Mouse (Mus musculus) midbrain, embryonic 14.5 days (tissue): ENCODE measurements around the gene Chst14. TPM values are rescaled to one million over a fixed set of nuclear protein-coding genes. Genes with fewer than 3 reads are reported as not detected.

Experiments
- ATAC-seq: fragments of 200-750 bp; cut with Nextera tagmentation; 2 replicates; pipeline ENCODE4 v1.8.0; 2017; ENCODE audit warnings: moderate number of reproducible peaks, moderate library complexity; ENCODE audit not compliant: low FRiP score, low TSS enrichment
- DNase-seq: peaks from one replicate; pipeline ENCODE4 v3.0.0-alpha.2; 2015
- H3K27ac ChIP-seq: fragments of 300-500 bp; sonication (generic); replicated peaks from 2 replicates; pipeline ENCODE4 v1.5.1; 2014; ENCODE audit warnings: mild to moderate bottlenecking, low read depth, low read length, moderate library complexity
- H3K27me3 ChIP-seq: fragments of 300-500 bp; sonication (generic); 2 replicates; pipeline ENCODE4 v1.6.1; 2014; ENCODE audit warnings: low read length, control low read depth, mixed read lengths; ENCODE audit not compliant: control insufficient read depth, insufficient read depth
- H3K36me3 ChIP-seq: fragments of 300-500 bp; sonication (generic); 2 replicates; pipeline ENCODE4 v1.6.1; 2014; ENCODE audit warnings: low read length, control low read depth; ENCODE audit not compliant: control insufficient read depth, insufficient read depth
- H3K4me1 ChIP-seq: fragments of 300-500 bp; sonication (generic); 2 replicates; pipeline ENCODE4 v1.6.1; 2014; ENCODE audit warnings: mild to moderate bottlenecking, antibody characterized with exemption, low read length, control low read depth; ENCODE audit not compliant: control insufficient read depth, insufficient read depth
- H3K4me2 ChIP-seq: fragments of 300-500 bp; sonication (generic); 2 replicates; pipeline ENCODE4 v1.6.1; 2014; ENCODE audit warnings: mild to moderate bottlenecking, low read length, moderate library complexity
- H3K4me3 ChIP-seq: fragments of 300-500 bp; sonication (generic); replicated peaks from 2 replicates; pipeline ENCODE4 v1.5.1; 2014; ENCODE audit warnings: low read depth, low read length
- H3K9ac ChIP-seq: fragments of 300-500 bp; sonication (generic); replicated peaks from 2 replicates; pipeline ENCODE4 v1.6.1; 2014; ENCODE audit warnings: mild to moderate bottlenecking, low read length, moderate library complexity
- H3K9me3 ChIP-seq: fragments of 300-500 bp; sonication (generic); 2 replicates; pipeline ENCODE4 v1.6.1; 2016; ENCODE audit warnings: low read length, control low read depth, mixed read lengths; ENCODE audit not compliant: control insufficient read depth
- WGBS: fragments of 180-500 bp; shearing (Covaris S2); extraction: QIAGEN DNeasy Blood & Tissue Kit; methylation state at CpG from one replicate; pipeline ENCODE4 v1.1.7; 2014; 5-methylcytosine and 5-hydroxymethylcytosine counted together
- polyA plus RNA-seq: library from polyadenylated mRNA; unstranded; fragments of >200 nt; fragmentation: Nextera tagmentation; extraction: Ambion mirVana; gene quantifications from 2 replicates; pipeline ENCODE4 v1.2.1, GENCODE M21; 2014

Gene Chst14
- polyA plus RNA-seq, 1 experiment from 2014 or later: 7.1 TPM

DNA sequence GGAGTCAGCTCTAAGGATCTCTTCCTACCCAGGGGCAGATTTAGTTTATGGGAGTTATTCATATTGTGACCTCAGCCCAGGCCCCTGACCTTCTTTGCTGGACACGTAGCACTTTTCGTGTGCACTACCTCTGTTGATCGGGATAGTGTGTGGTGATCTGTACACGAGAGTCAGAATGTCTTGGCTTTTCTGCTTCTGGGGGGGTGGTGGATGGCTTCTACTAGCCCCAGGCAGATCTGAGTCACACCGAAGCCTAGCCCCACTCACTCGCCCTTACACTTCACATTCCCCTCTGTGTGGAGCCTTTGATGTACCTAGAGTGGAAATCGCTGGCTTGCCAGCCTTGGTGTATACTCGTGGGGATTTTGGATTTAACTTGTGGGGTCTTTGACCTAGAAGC lies 13.6 kb upstream of the Chst14 start:
- H3K4me3 ChIP-seq: no peak overlapping the region
- peaks cover 26% of the 10 kb centered on the region for H3K4me1 ChIP-seq
- H3K36me3 ChIP-seq: peaks cover 18% of the 10 kb centered on the region
- H3K4me2 ChIP-seq: no peak overlapping the region
- H3K9ac ChIP-seq: no peak overlapping the region
- ATAC-seq (no peak), DNase-seq (no peak)
- no peaks in the 10 kb centered on the region for H3K9me3 ChIP-seq
- H3K27me3 ChIP-seq: no peaks in the 10 kb centered on the region
- WGBS: 71% methylated on average over 8 of the region's 8 CpGs
- no peak overlapping the region for H3K27ac ChIP-seq

DNA sequence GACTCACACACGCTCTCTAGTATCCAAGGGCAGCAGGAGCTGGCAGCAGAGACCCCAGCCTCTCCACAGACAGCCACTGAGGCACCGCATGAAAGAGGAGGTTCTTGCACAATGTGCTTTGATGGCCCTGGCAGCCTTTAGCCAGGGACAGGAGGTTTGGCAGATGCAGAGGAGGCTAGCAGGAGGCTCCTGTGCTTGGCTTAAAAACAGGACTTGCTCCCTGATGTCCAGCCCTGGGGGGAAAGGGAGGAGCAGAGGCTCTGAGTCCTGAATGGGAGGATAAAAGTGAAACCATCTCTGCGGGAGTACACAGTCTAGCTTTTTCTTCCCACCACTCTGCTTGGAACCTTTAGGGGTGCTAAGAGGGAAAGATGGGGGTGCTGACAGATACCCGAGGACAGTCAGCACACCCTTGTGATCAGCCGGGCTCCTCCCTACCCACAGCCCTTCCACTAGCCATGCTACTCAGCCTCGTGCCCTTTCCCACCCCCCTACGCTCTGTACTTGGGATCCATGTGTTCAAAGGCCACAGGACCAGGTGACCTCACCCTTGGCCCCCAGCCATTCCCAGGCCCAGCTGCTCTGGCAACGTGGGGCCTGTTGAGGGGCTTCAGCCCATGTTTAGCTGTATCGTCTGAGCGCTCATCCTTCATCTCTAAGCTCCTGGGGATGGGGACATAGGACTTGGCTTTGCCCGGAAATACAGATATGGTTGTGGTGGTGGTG lies 12.6 kb upstream of the Chst14 start:
- Histone ChIP-seq H3K4me1 (peaks cover 26% of the 10 kb centered on the region), H3K4me3 (no peak overlapping the region), H3K9ac (no peak overlapping the region), H3K9me3 (no peaks in the 10 kb centered on the region), H3K27ac (no peak overlapping the region; the same call in 1 of the 2 replicates), H3K4me2 (no peak overlapping the region), H3K27me3 (no peaks in the 10 kb centered on the region), H3K36me3 (peaks cover 28% of the 10 kb centered on the region)
- DNase-seq (no peak), ATAC-seq (no peak)
- 57% methylated on average over 11 of the region's 11 CpGs for WGBS

DNA sequence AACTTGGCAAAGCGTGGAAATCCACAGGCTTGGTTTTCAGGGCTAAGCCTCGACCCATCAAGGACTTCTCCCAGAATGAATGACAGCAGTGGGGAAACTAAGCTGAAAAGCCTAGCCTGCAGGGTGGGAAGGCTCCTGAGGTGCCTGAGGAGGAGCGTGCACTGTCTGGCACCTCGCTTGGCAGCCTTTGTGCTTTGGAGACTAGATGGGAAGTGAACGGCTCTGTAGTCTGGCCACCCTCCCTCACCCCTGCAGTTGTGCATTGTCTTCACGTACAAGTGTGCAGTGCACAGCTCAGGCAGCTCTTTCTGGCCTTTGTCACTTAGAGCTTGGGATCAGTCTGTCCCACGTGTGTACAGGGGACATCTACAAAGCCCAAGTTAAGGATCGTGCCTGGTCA lies 11.6 kb upstream of the Chst14 start:
- Histone ChIP-seq H3K36me3 (peaks cover 36% of the 10 kb centered on the region), H3K27ac (peak overlapping the region; percentile 14), H3K27me3 (no peaks in the 10 kb centered on the region), H3K4me3 (no peak overlapping the region), H3K9ac (no peak overlapping the region), H3K9me3 (no peaks in the 10 kb centered on the region), H3K4me2 (no peak overlapping the region), H3K4me1 (peaks cover 26% of the 10 kb centered on the region)
- ATAC-seq (no peak), DNase-seq (peak; percentile 26)
- WGBS: 14% methylated on average over 8 of the region's 8 CpGs

DNA sequence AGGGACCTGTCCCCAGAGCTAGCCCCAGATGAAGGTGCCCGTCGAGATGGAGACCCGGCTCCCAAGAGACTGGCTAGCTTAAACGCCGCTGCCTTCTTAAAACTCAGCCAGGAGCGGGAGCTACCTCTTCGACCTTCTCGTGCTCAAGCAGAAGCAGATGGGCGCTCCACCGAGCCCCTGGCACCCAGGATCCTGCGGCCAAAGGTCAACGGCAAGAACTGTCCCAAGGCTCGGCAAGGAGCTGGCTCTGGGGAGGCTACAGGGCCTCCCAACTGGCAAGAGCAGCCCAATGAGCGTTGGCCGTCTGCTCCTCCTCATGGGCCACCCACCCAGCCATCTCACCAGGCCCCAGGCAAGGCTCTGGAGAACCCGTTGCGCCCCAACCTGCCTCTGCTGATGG lies 9.9 kb upstream of the Chst14 start:
- Histone ChIP-seq H3K4me3 (no peak overlapping the region), H3K27me3 (no peaks in the 10 kb centered on the region), H3K4me1 (peaks cover 26% of the 10 kb centered on the region), H3K27ac (no peak overlapping the region), H3K9me3 (no peaks in the 10 kb centered on the region), H3K9ac (no peak overlapping the region), H3K36me3 (peaks cover 52% of the 10 kb centered on the region), H3K4me2 (no peak overlapping the region)
- DNase-seq (no peak), ATAC-seq (no peak)
- 91% methylated on average over 17 of the region's 17 CpGs for WGBS

DNA sequence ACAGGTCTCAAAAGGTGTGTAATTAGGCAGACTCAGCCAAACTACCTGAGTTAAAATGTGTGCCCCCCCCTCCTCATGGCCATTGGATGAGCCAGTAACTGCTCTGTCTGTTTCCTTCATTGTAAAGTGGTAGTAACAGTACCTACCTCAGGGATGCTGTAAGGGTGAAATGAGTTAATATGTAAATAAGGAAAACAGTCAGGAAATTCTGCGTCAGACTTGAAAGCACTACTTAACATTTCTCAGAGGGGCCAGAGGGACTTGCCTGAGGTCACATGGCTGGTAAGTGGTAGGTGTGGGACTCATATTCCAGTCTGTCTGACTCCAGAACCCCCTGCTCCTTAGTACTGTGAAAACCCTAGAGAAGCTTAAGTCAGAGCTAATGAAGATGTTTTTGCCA lies 7.8 kb upstream of the Chst14 start:
- Histone ChIP-seq H3K9me3 (no peaks in the 10 kb centered on the region), H3K4me1 (peaks cover 13% of the 10 kb centered on the region), H3K9ac (no peak overlapping the region), H3K4me2 (no peak overlapping the region), H3K36me3 (peaks cover 73% of the 10 kb centered on the region), H3K4me3 (no peak overlapping the region), H3K27ac (no peak overlapping the region), H3K27me3 (no peaks in the 10 kb centered on the region)
- DNase-seq (no peak), ATAC-seq (no peak)
- WGBS: 54% methylated on average over 1 of the region's 1 CpGs

DNA sequence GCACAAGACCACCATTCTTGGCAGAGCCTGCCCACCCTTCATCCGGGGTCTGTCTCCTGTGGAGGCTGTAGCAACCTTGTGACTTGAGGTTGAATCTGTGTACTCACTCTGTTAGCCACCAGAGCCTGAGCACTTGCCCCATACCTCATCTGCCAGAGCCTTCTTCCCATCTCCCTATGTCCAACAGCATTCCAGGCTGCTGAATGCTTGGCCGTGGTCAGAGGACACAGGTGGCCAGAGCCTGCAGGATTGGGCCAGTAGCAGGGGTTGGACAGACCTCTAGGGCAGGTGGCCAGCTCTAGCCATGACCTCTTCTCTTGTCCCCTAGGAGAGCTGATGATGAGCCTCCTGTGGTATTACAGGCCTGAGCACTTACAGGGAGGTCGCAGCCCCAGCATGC lies 5.9 kb upstream of the Chst14 start:
- Histone ChIP-seq H3K36me3 (peaks cover 78% of the 10 kb centered on the region), H3K27me3 (no peaks in the 10 kb centered on the region)
- 88% methylated on average over 3 of the region's 3 CpGs for WGBS

DNA sequence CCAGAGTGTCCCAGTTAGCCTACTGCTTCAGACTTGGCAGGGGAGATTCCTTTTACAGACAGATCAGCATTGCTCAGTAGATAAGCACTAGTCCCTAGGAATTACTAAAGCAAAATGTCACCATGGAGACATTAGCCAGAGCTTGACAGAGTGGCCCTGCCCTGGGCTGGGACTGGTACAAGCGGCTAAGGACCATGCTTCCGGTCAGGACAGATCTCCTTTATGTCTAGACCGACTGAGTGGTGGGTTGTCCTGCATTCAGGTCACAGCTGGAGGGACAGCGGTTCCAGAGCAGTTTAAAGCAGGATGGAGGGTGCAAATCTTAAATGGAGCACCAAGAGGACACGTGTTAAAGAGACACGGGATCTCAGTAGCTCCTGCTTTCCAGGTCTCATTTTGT lies 344 bp upstream of the Chst14 start:
- no peak; the same call in 1 of the 2 replicates for ATAC-seq
- WGBS: 0% methylated on average over 6 of the region's 6 CpGs

More for the DNA sequence above, 5.9 kb upstream of the Chst14 start:
- ATAC-seq (no peak), DNase-seq (no peak)
- Histone ChIP-seq H3K4me2 (no peak overlapping the region), H3K4me3 (no peak overlapping the region), H3K9me3 (no peaks in the 10 kb centered on the region), H3K27ac (no peak overlapping the region), H3K9ac (no peak overlapping the region), H3K4me1 (peaks cover under 1% of the 10 kb centered on the region; the same call in 1 of the 2 replicates)

DNA sequence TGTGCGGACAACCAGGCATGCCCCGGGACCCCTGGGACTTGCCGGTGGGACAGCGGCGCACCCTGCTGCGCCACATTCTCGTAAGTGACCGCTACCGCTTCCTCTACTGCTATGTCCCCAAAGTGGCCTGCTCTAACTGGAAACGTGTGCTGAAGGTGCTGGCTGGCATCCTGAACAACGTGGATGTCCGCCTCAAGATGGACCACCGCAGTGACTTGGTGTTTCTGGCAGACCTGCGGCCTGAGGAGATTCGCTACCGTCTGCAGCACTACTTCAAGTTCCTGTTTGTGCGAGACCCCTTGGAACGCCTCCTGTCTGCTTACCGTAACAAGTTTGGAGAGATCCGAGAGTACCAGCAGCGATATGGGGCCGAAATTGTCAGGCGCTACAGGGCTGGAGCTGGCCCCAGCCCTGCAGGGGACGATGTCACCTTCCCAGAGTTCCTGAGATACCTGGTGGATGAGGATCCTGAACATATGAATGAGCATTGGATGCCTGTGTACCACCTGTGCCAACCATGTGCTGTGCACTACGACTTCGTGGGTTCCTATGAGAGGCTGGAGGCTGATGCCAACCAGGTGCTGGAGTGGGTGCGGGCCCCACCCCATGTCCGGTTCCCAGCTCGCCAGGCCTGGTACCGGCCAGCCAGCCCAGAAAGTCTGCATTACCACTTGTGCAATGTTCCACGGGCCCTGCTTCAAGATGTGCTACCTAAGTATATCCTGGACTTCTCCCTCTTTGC lies 873 bp downstream of the Chst14 start:
- peaks cover 19% of the 10 kb centered on the region for H3K4me1 ChIP-seq
- DNase-seq (no peak), ATAC-seq (peak; percentile 9; the same call in 1 of the 2 replicates)
- H3K36me3 ChIP-seq: peaks cover 19% of the 10 kb centered on the region
- 37% methylated on average over 31 of the region's 31 CpGs for WGBS
- no peaks in the 10 kb centered on the region for H3K9me3 ChIP-seq
- no peaks in the 10 kb centered on the region for H3K27me3 ChIP-seq
- H3K9ac ChIP-seq: peak overlapping the region; percentile 65
- peak overlapping the region; percentile 92 for H3K4me2 ChIP-seq
- no peak overlapping the region for H3K27ac ChIP-seq
- peak overlapping the region; percentile 50 for H3K4me3 ChIP-seq

More for the DNA sequence above, 344 bp upstream of the Chst14 start:
- H3K4me2 ChIP-seq: peak overlapping the region; percentile 92
- H3K27ac ChIP-seq: no peak overlapping the region
- peaks cover 19% of the 10 kb centered on the region for H3K4me1 ChIP-seq
- H3K27me3 ChIP-seq: no peaks in the 10 kb centered on the region
- DNase-seq: peak; percentile 20
- peaks cover 30% of the 10 kb centered on the region for H3K36me3 ChIP-seq
- H3K4me3 ChIP-seq: peak overlapping the region; percentile 50
- H3K9me3 ChIP-seq: no peaks in the 10 kb centered on the region
- peak overlapping the region; percentile 65 for H3K9ac ChIP-seq
